Mouse (Mus musculus) A20 (cell line): ENCODE data around the gene Pik3ap1.

Source experiments
- DNase-seq: peaks from one replicate; pipeline ENCODE4 v3.0.0-alpha.2; 2011; ENCODE audit warnings: low read depth, low spot score

Pik3ap1 gene

GRCm38 (mm10) chr19:41369557-41370460 lies 15.1 kb downstream of the Pik3ap1 start:
- DNase-seq: peak; percentile 86

- peak; percentile 88 for DNase-seq
Observed at GRCm38 (mm10) chr19:41366854-41367517, 17.9 kb downstream of the Pik3ap1 start.

- DNase-seq: peak; percentile 75
Observed at GRCm38 (mm10) chr19:41366192-41366853, 18.6 kb downstream of the Pik3ap1 start.

GRCm38 (mm10) chr19:41365570-41365969 lies 19.3 kb downstream of the Pik3ap1 start:
- DNase-seq: peak; percentile 41

- peak; percentile 64 for DNase-seq
Observed at GRCm38 (mm10) chr19:41364509-41364908, 20.4 kb downstream of the Pik3ap1 start.

- DNase-seq: no peak
Observed at GRCm38 (mm10) chr19:41362963-41363362, 21.9 kb downstream of the Pik3ap1 start.

- peak; percentile 47 for DNase-seq
Observed at GRCm38 (mm10) chr19:41360459-41360858, 24.4 kb downstream of the Pik3ap1 start.

- DNase-seq: no peak
Observed at GRCm38 (mm10) chr19:41354287-41354951, 30.5 kb downstream of the Pik3ap1 start.

GRCm38 (mm10) chr19:41349624-41350023 lies 35.3 kb downstream of the Pik3ap1 start:
- peak; percentile 45 for DNase-seq

GRCm38 (mm10) chr19:41348161-41348560 lies 36.7 kb downstream of the Pik3ap1 start:
- DNase-seq: no peak

- DNase-seq: no peak
Observed at GRCm38 (mm10) chr19:41347326-41347725, 37.6 kb downstream of the Pik3ap1 start.

GRCm38 (mm10) chr19:41346099-41346850 lies 38.6 kb downstream of the Pik3ap1 start:
- DNase-seq: peak; percentile 43

GRCm38 (mm10) chr19:41345028-41345741 lies 39.7 kb downstream of the Pik3ap1 start:
- DNase-seq: peak; percentile 93

- peak; percentile 90 for DNase-seq
Observed at GRCm38 (mm10) chr19:41344666-41345027, 40.3 kb downstream of the Pik3ap1 start.

- peak; percentile 75 for DNase-seq
Observed at GRCm38 (mm10) chr19:41342592-41343090, 42.3 kb downstream of the Pik3ap1 start.

GRCm38 (mm10) chr19:41341677-41342076 lies 43.2 kb downstream of the Pik3ap1 start:
- peak; percentile 79 for DNase-seq

- no peak for DNase-seq
Observed at GRCm38 (mm10) chr19:41339020-41339836, 45.7 kb downstream of the Pik3ap1 start.

GRCm38 (mm10) chr19:41338379-41338778 lies 46.5 kb downstream of the Pik3ap1 start:
- no peak for DNase-seq

GRCm38 (mm10) chr19:41335721-41336120 lies 49.2 kb downstream of the Pik3ap1 start:
- DNase-seq: no peak
